Mouse (Mus musculus) G1E (cell line): ENCODE data around the gene Trim8. TPM values are rescaled to one million over a fixed set of nuclear protein-coding genes. Genes with fewer than 3 reads are reported as not detected.

Experiments
- ATAC-seq: 2 replicates; pipeline ENCODE4 v1.8.0; 2016; ENCODE audit warnings: mild to moderate bottlenecking; ENCODE audit not compliant: insufficient number of reproducible peaks, poor library complexity, low FRiP score, severe bottlenecking; ENCODE audit errors: extremely low read depth
- DNase-seq: peaks from one replicate; pipeline ENCODE4 v3.0.0; 2012; ENCODE audit warnings: low spot score
- H3K27me3 ChIP-seq: 2 replicates; pipeline ENCODE4 v1.6.1; 2012; ENCODE audit warnings: mild to moderate bottlenecking, low read length, inconsistent platforms; ENCODE audit not compliant: insufficient read depth
- H3K36me3 ChIP-seq: replicated peaks from 2 replicates; pipeline ENCODE3; 2012; ENCODE audit warnings: mild to moderate bottlenecking, inconsistent platforms
- H3K4me1 ChIP-seq: 2 replicates; pipeline ENCODE4 v1.6.1; 2012; ENCODE audit warnings: low read depth, low read length, inconsistent platforms, mixed read lengths; ENCODE audit not compliant: insufficient read depth
- H3K4me3 ChIP-seq: 2 replicates; pipeline ENCODE4 v1.5.1; 2012; ENCODE audit warnings: low read depth, mild to moderate bottlenecking, inconsistent platforms, low read length, moderate library complexity, mixed read lengths
- H3K9me3 ChIP-seq: replicated peaks from 2 replicates; pipeline ENCODE4 v1.6.1; 2012; ENCODE audit warnings: inconsistent platforms
- CTCF ChIP-seq: IDR thresholded peaks from 2 replicates; pipeline ENCODE4 v1.5.1; 2012; ENCODE audit warnings: low read depth, low read length, inconsistent platforms, mixed read lengths
- GATA1 ChIP-seq: IDR thresholded peaks from 2 replicates; pipeline ENCODE4 v1.6.1; 2012; ENCODE audit warnings: borderline replicate concordance, low read length, inconsistent platforms, mixed read lengths
- GATA2 ChIP-seq: IDR thresholded peaks from 2 replicates; pipeline ENCODE4 v1.6.1; 2012; ENCODE audit warnings: low read depth, low read length, inconsistent platforms, borderline replicate concordance
- POLR2AphosphoS5 ChIP-seq: IDR thresholded peaks from 2 replicates; pipeline ENCODE4 v1.6.1; 2012; ENCODE audit warnings: low read depth, low read length, inconsistent platforms; ENCODE audit not compliant: insufficient replicate concordance
- TAL1 ChIP-seq: conservative IDR thresholded peaks from 2 replicates; pipeline ENCODE4 v1.6.1; 2012; ENCODE audit warnings: low read depth, low read length, inconsistent platforms, mixed read lengths
- polyA plus RNA-seq: library from polyadenylated mRNA; stranded (reverse); fragments of >175 nt; gene quantifications from 2 replicates; pipeline ENCODE4 v1.2.3, GENCODE M21; 2012
- total RNA-seq, 2 experiments: library from RNA; stranded (forward) in 1 of 2; stranded (reverse) in 1 of 2; fragments of 200-1000 nt in 1 of 2; fragments of >200 nt in 1 of 2; fragmentation: Nextera tagmentation in 1 of 2; gene quantifications; 2 replicates each; pipeline ENCODE4 v1.2.3; 2014 to 2017

Trim8 gene
- total and polyA plus RNA-seq, 3 experiments: 20.3 to 66.0 (median 22.7) TPM

DNA sequence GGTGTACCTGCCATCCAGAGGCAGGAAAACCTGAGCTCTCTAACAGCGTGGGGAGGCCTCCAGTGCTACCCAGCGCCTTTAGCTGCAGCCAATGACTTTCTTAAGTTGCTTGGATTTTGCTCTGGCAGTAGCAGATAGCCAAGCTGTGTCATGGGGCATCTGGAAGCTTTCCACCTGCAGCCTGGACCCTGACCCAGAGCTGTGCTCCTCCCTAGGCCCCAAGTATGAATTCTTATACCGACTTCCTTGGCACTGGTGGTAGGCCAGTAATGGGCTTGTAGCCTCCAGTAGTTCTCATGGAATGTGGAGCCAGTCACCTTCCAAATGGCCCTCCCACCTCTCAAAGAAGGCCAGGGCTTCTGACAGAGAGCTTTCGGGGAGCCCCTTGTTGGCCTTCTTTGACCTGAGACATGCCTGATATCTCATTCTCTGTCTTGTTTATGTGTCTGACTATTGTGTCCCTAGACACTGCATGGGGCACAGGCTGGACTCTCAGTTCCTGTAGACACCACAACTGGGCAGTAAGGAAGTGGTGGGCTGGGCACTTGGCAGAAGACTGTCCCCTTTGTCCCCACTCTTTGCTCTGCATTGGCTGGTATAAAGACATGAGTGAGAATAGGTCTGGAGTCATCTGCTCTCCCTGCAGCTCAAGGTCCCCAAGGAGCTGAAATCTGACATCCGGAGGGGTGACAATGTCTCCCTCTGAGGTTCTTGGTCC, 45.3 kb upstream of the Trim8 start:
- DNase-seq (no peak), ATAC-seq (no peak)
- Histone ChIP-seq H3K4me3 (no peak overlapping the region), H3K4me1 (peaks cover 16% of the 10 kb centered on the region), H3K9me3 (no peaks in the 10 kb centered on the region), H3K27me3 (no peaks in the 10 kb centered on the region), H3K36me3 (peaks cover 99% of the 10 kb centered on the region)
- TF ChIP-seq CTCF: no peak
- TF ChIP-seq GATA2: no peak
- TF ChIP-seq GATA1: no peak
- TF ChIP-seq POLR2AphosphoS5: no peak
- TF ChIP-seq TAL1: no peak

DNA sequence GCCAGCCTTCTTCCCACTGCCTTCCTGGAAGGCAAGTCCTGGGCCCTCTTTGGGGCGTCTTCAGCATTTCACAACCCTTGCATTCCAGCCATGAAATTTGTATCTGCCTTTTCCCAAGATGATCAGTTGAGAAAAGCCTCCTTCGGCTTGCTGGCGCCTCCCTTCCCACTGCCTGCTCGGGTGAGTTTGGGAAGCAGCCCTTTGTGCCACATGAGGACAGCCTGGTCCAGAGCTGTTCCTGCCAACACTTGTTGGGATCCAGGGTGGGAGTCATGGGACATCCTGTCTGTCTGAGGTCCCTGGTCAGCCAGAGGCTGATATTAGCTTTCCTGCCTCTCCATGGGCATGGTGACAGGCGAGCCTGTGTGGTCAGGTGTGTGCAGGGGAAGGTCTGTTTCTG, 43.7 kb upstream of the Trim8 start:
- Histone ChIP-seq H3K4me1 (peaks cover 16% of the 10 kb centered on the region), H3K9me3 (no peaks in the 10 kb centered on the region), H3K27me3 (no peaks in the 10 kb centered on the region), H3K4me3 (no peak overlapping the region), H3K36me3 (peaks cover 92% of the 10 kb centered on the region)
- TF ChIP-seq GATA2 (no peak), CTCF (no peak), TAL1 (no peak), POLR2AphosphoS5 (no peak), GATA1 (no peak)
- ATAC-seq: no peak
- no peak for DNase-seq

DNA sequence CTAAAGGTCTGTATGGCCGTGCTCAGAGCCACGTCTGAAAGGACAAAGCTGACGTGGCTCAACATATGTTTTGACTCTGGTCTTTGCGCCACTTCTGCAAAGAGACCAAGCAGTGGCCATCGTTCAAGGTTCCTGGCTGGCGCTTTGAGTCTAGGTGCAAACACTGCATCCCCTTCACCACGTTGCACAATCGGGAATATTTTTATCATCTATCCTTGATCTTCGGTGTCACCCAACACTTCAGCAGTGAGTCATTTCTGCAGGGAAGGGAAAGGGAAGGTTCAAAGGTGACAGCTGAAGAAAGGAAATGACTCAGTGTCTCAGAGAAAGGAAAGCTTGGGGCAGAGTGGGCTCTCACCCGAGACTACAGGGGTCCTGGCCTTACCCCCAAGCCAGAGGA, 42.2 kb upstream of the Trim8 start:
- peaks cover 16% of the 10 kb centered on the region for H3K4me1 ChIP-seq
- no peak for ATAC-seq
- no peak overlapping the region for H3K4me3 ChIP-seq
- no peaks in the 10 kb centered on the region for H3K9me3 ChIP-seq
- H3K27me3 ChIP-seq: no peaks in the 10 kb centered on the region
- H3K36me3 ChIP-seq: peaks cover 83% of the 10 kb centered on the region
- TF ChIP-seq TAL1: no peak
- TF ChIP-seq CTCF: no peak
- TF ChIP-seq GATA2: no peak
- no peak for TF ChIP-seq POLR2AphosphoS5
- TF ChIP-seq GATA1: no peak
- DNase-seq: no peak

DNA sequence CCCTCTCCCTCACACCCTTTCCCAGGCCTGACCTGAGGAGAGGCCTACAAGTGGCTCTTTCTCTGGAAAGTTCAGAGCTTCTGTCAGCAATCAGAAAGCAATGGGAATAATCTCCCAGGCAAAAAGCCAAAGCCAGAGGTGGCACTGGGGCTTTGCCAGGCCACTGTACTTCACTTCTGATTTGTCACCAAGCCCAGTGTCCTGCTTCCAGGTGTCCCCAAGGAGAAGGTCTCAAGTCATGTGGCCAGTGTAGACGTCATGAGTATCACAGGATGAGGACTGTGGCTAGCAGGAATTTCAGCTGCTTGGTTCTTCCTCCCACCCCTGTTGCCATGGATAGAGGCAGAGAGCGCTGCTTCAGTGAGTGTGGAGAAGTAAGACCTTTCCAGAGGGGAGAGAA, 41.6 kb upstream of the Trim8 start:
- no peak for TF ChIP-seq POLR2AphosphoS5
- TF ChIP-seq TAL1: no peak
- no peak for TF ChIP-seq GATA2
- TF ChIP-seq CTCF: no peak
- no peak for TF ChIP-seq GATA1
- Histone ChIP-seq H3K4me1 (peaks cover 9% of the 10 kb centered on the region), H3K36me3 (peaks cover 77% of the 10 kb centered on the region), H3K27me3 (no peaks in the 10 kb centered on the region), H3K4me3 (no peak overlapping the region), H3K9me3 (no peaks in the 10 kb centered on the region)
- ATAC-seq (no peak), DNase-seq (no peak)

DNA sequence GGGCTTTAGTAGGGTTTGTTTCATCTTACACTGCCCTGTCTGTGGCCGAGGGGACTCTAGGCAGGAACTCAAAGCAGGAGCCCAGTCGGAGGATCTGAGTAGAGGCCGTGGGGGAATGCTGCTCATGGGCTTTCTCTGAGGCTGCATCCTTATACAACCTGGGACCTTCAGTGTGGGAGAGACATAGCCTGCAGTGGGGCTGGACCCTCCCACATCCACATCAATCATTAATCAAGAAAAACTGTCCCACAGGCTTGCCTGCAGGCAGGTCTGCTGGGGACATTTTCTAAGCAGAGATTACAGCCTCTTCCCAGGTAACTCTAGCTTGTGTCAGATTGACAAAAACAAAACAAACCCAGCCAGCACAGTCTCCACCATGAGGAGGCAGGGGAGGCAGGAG, 38.9 kb upstream of the Trim8 start:
- no peaks in the 10 kb centered on the region for H3K27me3 ChIP-seq
- H3K36me3 ChIP-seq: peaks cover 70% of the 10 kb centered on the region
- no peak for TF ChIP-seq CTCF
- no peak for TF ChIP-seq POLR2AphosphoS5
- no peak for TF ChIP-seq TAL1
- no peak for TF ChIP-seq GATA2
- no peak for TF ChIP-seq GATA1
- no peak overlapping the region for H3K4me3 ChIP-seq
- H3K9me3 ChIP-seq: no peaks in the 10 kb centered on the region
- ATAC-seq (no peak), DNase-seq (no peak)
- H3K4me1 ChIP-seq: no peaks in the 10 kb centered on the region

DNA sequence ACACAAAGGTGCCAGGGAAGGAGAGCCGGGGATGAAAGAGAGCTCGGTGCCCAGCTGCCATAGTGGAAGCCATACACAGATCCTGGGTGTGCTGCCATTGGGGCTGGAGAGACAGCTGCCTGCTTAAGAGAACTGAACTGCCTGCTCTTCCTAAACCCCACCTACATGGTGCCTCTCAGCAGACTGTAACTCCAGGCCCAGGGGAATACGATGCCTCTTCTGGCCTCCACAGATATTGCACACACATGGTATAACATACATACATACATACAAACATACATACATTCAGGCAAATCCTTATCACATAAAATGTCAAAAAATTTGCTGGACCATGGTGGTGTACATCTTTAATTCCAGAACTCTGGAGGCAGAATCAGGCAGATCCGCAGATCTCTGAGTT, 38.1 kb upstream of the Trim8 start:
- Histone ChIP-seq H3K27me3 (no peaks in the 10 kb centered on the region), H3K4me1 (no peaks in the 10 kb centered on the region), H3K4me3 (no peak overlapping the region), H3K36me3 (peaks cover 71% of the 10 kb centered on the region), H3K9me3 (no peaks in the 10 kb centered on the region)
- DNase-seq: no peak
- no peak for TF ChIP-seq CTCF
- no peak for TF ChIP-seq TAL1
- no peak for TF ChIP-seq GATA1
- no peak for TF ChIP-seq GATA2
- no peak for TF ChIP-seq POLR2AphosphoS5
- ATAC-seq: no peak
